Mouse (Mus musculus) limb, embryonic 14.5 days (tissue): ENCODE results near the gene Specc1l. TPM values are rescaled to one million over a fixed set of nuclear protein-coding genes. Genes with fewer than 3 reads are reported as not detected.

Experiments used
- ATAC-seq: fragments of 200-750 bp; cut with Nextera tagmentation; 2 replicates; pipeline ENCODE4 v1.8.0; 2017; ENCODE audit warnings: low read depth, moderate number of reproducible peaks, moderate TSS enrichment; ENCODE audit not compliant: low FRiP score
- DNase-seq: peaks from one replicate; pipeline ENCODE4 v3.0.0-alpha.2; 2015; ENCODE audit warnings: low spot score
- H3K27ac ChIP-seq: fragments of 300-500 bp; sonication (generic); replicated peaks from 2 replicates; pipeline ENCODE4 v1.5.1; 2014; ENCODE audit warnings: low read depth, mild to moderate bottlenecking, low read length, moderate library complexity, mixed read lengths
- H3K27me3 ChIP-seq: fragments of 300-500 bp; sonication (generic); 2 replicates; pipeline ENCODE4 v1.6.1; 2014; ENCODE audit warnings: low read length, mixed read lengths; ENCODE audit not compliant: control insufficient read depth, insufficient read depth
- H3K36me3 ChIP-seq: fragments of 300-500 bp; sonication (generic); 2 replicates; pipeline ENCODE4 v1.6.1; 2014; ENCODE audit warnings: mild to moderate bottlenecking, low read length, moderate library complexity, mixed read lengths; ENCODE audit not compliant: control insufficient read depth, insufficient read depth
- H3K4me1 ChIP-seq: fragments of 300-500 bp; sonication (generic); 2 replicates; pipeline ENCODE4 v1.6.1; 2014; ENCODE audit warnings: antibody characterized with exemption, low read length, mixed read lengths; ENCODE audit not compliant: control insufficient read depth, insufficient read depth
- H3K4me2 ChIP-seq: fragments of 300-500 bp; sonication (generic); replicated peaks from 2 replicates; pipeline ENCODE4 v1.6.1; 2014; ENCODE audit warnings: low read depth, mild to moderate bottlenecking, low read length, moderate library complexity; ENCODE audit not compliant: severe bottlenecking
- H3K4me3 ChIP-seq: fragments of 300-500 bp; sonication (generic); replicated peaks from 2 replicates; pipeline ENCODE4 v1.5.1; 2014; ENCODE audit warnings: low read length
- H3K9ac ChIP-seq: fragments of 300-500 bp; sonication (generic); 2 replicates; pipeline ENCODE4 v1.6.1; 2014; ENCODE audit warnings: mild to moderate bottlenecking, low read depth, low read length, moderate library complexity; ENCODE audit not compliant: severe bottlenecking
- H3K9me3 ChIP-seq: fragments of 300-500 bp; sonication (generic); 2 replicates; pipeline ENCODE4 v1.6.1; 2016; ENCODE audit warnings: low read length; ENCODE audit not compliant: control insufficient read depth
- POLR2A ChIP-seq: fragments of 200-500 bp; IDR thresholded peaks from 2 replicates; pipeline ENCODE4 v1.8.0; 2012; ENCODE audit warnings: inconsistent platforms, mild to moderate bottlenecking, moderate library complexity, borderline replicate concordance; ENCODE audit not compliant: insufficient read depth, insufficient read length; ENCODE audit errors: extremely low read depth
- WGBS: fragments of 180-500 bp; shearing (Covaris S2); extraction: QIAGEN DNeasy Blood & Tissue Kit; methylation state at CpG from one replicate; pipeline ENCODE4 v1.1.7; 2014; 5-methylcytosine and 5-hydroxymethylcytosine counted together
- polyA plus RNA-seq, 2 experiments: library from polyadenylated mRNA; depleted of rRNA in 1 of 2; stranded (reverse) in 1 of 2; unstranded in 1 of 2; fragments of >200 nt; fragmentation: Nextera tagmentation in 1 of 2; extraction: Ambion mirVana in 1 of 2; gene quantifications; 2 replicates each; pipeline versions ENCODE4 v1.2.1 to v1.2.3; 2012 to 2014

The Specc1l gene
- polyA plus RNA-seq, 2 experiments: 21.4 to 29.1 TPM

GRCm38 (mm10) chr10:75315756-75316155 is 103.9 kb downstream of the Specc1l start:
- Histone ChIP-seq H3K9me3 (no peaks in the 10 kb centered on the region), H3K27me3 (peaks cover 26% of the 10 kb centered on the region), H3K4me2 (no peak overlapping the region), H3K4me1 (peaks cover 9% of the 10 kb centered on the region), H3K4me3 (no peak overlapping the region), H3K36me3 (peaks cover 19% of the 10 kb centered on the region), H3K9ac (no peak overlapping the region), H3K27ac (no peak overlapping the region)
- WGBS: 74% methylated on average over 8 of the region's 8 CpGs
- TF ChIP-seq POLR2A: no peak
- no peak for ATAC-seq
- no peak for DNase-seq

DNA sequence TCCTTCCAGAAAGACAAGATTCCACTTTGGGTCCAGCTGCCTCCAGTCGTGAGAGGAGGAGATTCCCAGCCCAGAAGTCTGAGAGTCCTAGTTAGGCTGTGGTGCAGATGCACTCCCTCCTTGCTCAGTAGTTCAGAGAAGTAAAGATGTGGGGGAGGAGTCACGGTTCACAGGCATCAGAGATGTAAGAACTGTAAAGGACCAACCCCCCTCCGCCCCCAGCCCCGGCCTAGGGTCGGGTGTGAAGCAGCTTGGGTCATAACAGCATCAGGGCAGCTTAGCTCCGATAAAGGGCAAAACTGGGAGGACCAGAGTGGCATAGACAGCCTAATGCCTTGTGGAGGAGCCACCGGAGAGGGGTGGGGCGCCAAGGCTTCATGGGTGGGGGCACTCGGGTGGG is 104.6 kb downstream of the Specc1l start:
- no peak for TF ChIP-seq POLR2A
- 1% methylated on average over 8 of the region's 9 CpGs for WGBS
- H3K4me1 ChIP-seq: peaks cover 9% of the 10 kb centered on the region
- H3K4me3 ChIP-seq: peak overlapping the region; percentile 50
- peak overlapping the region; percentile 53; the same call in 1 of the 2 replicates for H3K9ac ChIP-seq
- peaks cover 26% of the 10 kb centered on the region for H3K27me3 ChIP-seq
- ATAC-seq: peak; percentile 10; the same call in 1 of the 2 replicates
- H3K4me2 ChIP-seq: peak overlapping the region; percentile 76
- DNase-seq: no peak
- no peak overlapping the region for H3K27ac ChIP-seq
- H3K9me3 ChIP-seq: no peaks in the 10 kb centered on the region
- H3K36me3 ChIP-seq: peaks cover 12% of the 10 kb centered on the region

GRCm38 (mm10) chr10:75316872-75316907 is 104.8 kb downstream of the Specc1l start, which contains the start of gene Adora2a:
TSS of gene Adora2a (plus strand) at chr10:75316877.
- 4% methylated on average over 4 of the region's 4 CpGs for WGBS
- peaks cover 26% of the 10 kb centered on the region for H3K27me3 ChIP-seq
- no peaks in the 10 kb centered on the region for H3K9me3 ChIP-seq
- H3K9ac ChIP-seq: peak within 1 kb of the TSS; percentile 53
- H3K4me1 ChIP-seq: peaks cover 9% of the 10 kb centered on the region
- no peak for ATAC-seq
- peak within 1 kb of the TSS; percentile 50 for H3K4me3 ChIP-seq
- peak within 1 kb of the TSS; percentile 76 for H3K4me2 ChIP-seq
- peaks cover 10% of the 10 kb centered on the region for H3K36me3 ChIP-seq
- no peak within 1 kb of the TSS for H3K27ac ChIP-seq
- TF ChIP-seq POLR2A: no peak
- no peak for DNase-seq

DNA sequence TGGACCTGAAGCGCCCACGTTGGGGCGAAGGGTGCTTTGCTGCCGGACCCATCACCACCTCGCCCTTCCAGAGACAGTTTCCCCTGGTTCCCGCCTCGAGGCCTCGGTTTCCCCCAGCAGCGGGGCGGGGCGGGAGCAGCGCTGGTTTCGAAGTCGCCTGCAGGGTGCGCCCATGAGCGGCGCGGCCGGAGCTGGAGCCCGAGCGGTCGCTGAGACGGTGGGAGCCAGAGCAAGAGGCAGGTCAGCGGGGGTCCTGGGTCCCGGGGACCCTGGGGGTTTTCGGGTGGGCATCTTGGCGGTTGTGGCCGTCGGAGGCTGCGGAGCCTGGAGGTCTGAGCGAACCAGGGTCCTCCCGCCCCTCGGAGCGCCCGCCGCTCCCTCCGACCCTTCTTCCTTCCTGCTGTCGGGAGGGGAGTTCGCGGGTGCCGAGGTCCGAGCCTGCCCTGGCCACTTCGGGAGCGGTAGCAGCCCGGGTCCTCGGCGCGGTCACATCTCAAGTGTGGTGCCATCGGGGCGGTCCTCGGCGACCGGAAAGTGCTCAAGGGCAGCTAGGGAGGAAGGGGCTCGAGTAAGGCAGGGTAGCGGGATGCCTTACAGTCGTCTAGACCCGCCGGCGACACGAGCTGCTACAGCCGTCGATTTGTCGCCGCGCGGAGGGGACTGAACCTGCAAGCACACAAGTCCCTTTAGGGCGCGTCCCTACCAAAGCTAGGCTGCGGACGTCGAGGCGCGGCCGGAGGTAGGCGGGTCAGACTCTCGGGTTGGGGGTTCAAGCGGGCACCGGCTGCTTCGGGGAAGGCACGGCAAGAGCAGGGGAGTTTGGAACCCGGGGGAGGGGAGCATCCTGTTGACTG is 105.3 kb downstream of the Specc1l start:
- H3K4me3 ChIP-seq: peak overlapping the region; percentile 50
- H3K36me3 ChIP-seq: peaks cover 6% of the 10 kb centered on the region
- ATAC-seq (peak; percentile 77), DNase-seq (no peak)
- H3K27ac ChIP-seq: no peak overlapping the region
- H3K4me2 ChIP-seq: peak overlapping the region; percentile 76
- H3K4me1 ChIP-seq: peaks cover 9% of the 10 kb centered on the region
- peak overlapping the region; percentile 53 for H3K9ac ChIP-seq
- H3K9me3 ChIP-seq: no peaks in the 10 kb centered on the region
- peaks cover 26% of the 10 kb centered on the region for H3K27me3 ChIP-seq
- TF ChIP-seq POLR2A: no peak
- 1% methylated on average over 43 of the region's 81 CpGs for WGBS

GRCm38 (mm10) chr10:75318206-75318605 is 106.3 kb downstream of the Specc1l start:
- ATAC-seq (no peak), DNase-seq (no peak)
- H3K9me3 ChIP-seq: no peaks in the 10 kb centered on the region
- TF ChIP-seq POLR2A: no peak
- no peaks in the 10 kb centered on the region for H3K36me3 ChIP-seq
- peaks cover 26% of the 10 kb centered on the region for H3K27me3 ChIP-seq
- 85% methylated on average over 6 of the region's 6 CpGs for WGBS
- H3K4me2 ChIP-seq: no peak overlapping the region
- no peak overlapping the region for H3K27ac ChIP-seq
- H3K4me1 ChIP-seq: peaks cover 9% of the 10 kb centered on the region
- no peak overlapping the region for H3K9ac ChIP-seq
- H3K4me3 ChIP-seq: peak overlapping the region; percentile 50; the same call in 1 of the 2 replicates
